Mouse (Mus musculus) kidney, embryonic 14.5 days (tissue): ENCODE data around the gene Rsph1. TPM values are rescaled to one million over a fixed set of nuclear protein-coding genes. Genes with fewer than 3 reads are reported as not detected.
"Not testable (repeated sequence)": the region's sequence is repeated elsewhere in the genome, so short reads cannot be mapped to it uniquely, and the experiment has no call there.

Experiments used
- ATAC-seq: fragments of 200-750 bp; cut with Nextera tagmentation; 2 replicates; pipeline ENCODE4 v1.8.0; 2017; ENCODE audit warnings: moderate number of reproducible peaks, mild to moderate bottlenecking, moderate TSS enrichment, moderate library complexity; ENCODE audit not compliant: low FRiP score, low TSS enrichment
- H3K27ac ChIP-seq: fragments of 300-500 bp; sonication (generic); 2 replicates; pipeline ENCODE4 v1.5.1; 2014; ENCODE audit warnings: low read depth, mild to moderate bottlenecking, low read length, moderate library complexity, mixed read lengths
- H3K27me3 ChIP-seq: fragments of 300-500 bp; sonication (generic); 2 replicates; pipeline ENCODE4 v1.6.1; 2014; ENCODE audit warnings: mild to moderate bottlenecking, low read length; ENCODE audit not compliant: control insufficient read depth, insufficient read depth
- H3K36me3 ChIP-seq: fragments of 300-500 bp; sonication (generic); 2 replicates; pipeline ENCODE4 v1.6.1; 2014; ENCODE audit warnings: low read length, mixed read lengths; ENCODE audit not compliant: control insufficient read depth, insufficient read depth
- H3K4me1 ChIP-seq: fragments of 300-500 bp; sonication (generic); 2 replicates; pipeline ENCODE4 v1.6.1; 2014; ENCODE audit warnings: low read length, mixed read lengths; ENCODE audit not compliant: control insufficient read depth, insufficient read depth
- H3K4me2 ChIP-seq: fragments of 300-500 bp; sonication (generic); replicated peaks from 2 replicates; pipeline ENCODE4 v1.6.1; 2014; ENCODE audit warnings: low read depth, mild to moderate bottlenecking, low read length
- H3K4me3 ChIP-seq: fragments of 300-500 bp; sonication (generic); 2 replicates; pipeline ENCODE4 v1.5.1; 2014; ENCODE audit warnings: mild to moderate bottlenecking, low read length
- H3K9ac ChIP-seq: fragments of 300-500 bp; sonication (generic); 2 replicates; pipeline ENCODE4 v1.6.1; 2014; ENCODE audit warnings: low read depth, mild to moderate bottlenecking, low read length, moderate library complexity
- H3K9me3 ChIP-seq: fragments of 300-500 bp; sonication (generic); 2 replicates; pipeline ENCODE4 v1.6.1; 2016; ENCODE audit warnings: low read length; ENCODE audit not compliant: control insufficient read depth
- WGBS: fragments of 180-500 bp; shearing (Covaris S2); extraction: QIAGEN DNeasy Blood & Tissue Kit; methylation state at CpG from one replicate; pipeline ENCODE4 v1.1.7; 2014; 5-methylcytosine and 5-hydroxymethylcytosine counted together
- polyA plus RNA-seq: library from polyadenylated mRNA; unstranded; fragments of >200 nt; fragmentation: Nextera tagmentation; extraction: Ambion mirVana; gene quantifications from 2 replicates; pipeline ENCODE4 v1.2.1, GENCODE M21; 2014

The Rsph1 gene
- polyA plus RNA-seq, 1 experiment from 2014 or later, result 1.6 TPM

DNA sequence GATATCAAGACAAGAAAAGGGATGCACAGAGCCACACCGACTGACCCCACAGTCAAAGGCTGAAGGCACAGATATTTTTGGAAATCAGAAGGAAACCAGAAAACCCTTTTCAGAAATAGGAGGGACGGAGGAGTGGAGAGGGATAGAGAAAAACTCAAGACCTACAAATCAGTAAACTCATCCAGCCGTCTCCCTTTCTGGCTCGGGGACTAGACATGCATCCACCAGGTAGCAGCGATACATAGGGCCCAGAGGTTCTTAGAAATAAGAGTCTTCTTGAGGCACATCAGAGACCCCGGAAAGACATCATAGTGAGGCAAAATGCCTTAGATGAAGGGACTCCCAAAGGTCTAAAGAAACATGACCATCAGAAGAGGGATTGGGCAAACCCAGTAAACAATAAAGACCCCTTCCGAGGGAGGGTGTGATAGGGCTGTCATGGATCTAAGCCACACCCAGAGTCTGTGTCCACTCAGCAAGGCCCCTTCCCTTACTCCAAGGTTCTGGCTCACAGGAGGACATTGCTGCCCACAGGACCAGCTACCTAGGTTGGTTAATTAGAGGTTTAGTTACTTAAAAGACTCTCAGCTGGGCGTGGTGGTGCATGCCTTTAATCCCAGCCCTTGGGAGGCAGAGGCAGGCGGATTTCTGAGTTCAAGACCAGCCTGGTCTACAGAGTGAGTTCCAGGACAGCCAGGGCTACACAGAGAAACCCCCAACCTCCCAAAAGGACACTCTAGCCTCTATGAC, 4.6 kb downstream of the Rsph1 start:
- Histone ChIP-seq H3K9ac (no peak overlapping the region), H3K9me3 (no peaks in the 10 kb centered on the region), H3K27ac (no peak overlapping the region), H3K36me3 (no peaks in the 10 kb centered on the region), H3K4me3 (no peak overlapping the region), H3K4me2 (no peak overlapping the region), H3K27me3 (no peaks in the 10 kb centered on the region), H3K4me1 (peaks cover 9% of the 10 kb centered on the region)
- ATAC-seq, result no peak
- WGBS, result 88% methylated on average over 9 of the region's 9 CpGs

DNA sequence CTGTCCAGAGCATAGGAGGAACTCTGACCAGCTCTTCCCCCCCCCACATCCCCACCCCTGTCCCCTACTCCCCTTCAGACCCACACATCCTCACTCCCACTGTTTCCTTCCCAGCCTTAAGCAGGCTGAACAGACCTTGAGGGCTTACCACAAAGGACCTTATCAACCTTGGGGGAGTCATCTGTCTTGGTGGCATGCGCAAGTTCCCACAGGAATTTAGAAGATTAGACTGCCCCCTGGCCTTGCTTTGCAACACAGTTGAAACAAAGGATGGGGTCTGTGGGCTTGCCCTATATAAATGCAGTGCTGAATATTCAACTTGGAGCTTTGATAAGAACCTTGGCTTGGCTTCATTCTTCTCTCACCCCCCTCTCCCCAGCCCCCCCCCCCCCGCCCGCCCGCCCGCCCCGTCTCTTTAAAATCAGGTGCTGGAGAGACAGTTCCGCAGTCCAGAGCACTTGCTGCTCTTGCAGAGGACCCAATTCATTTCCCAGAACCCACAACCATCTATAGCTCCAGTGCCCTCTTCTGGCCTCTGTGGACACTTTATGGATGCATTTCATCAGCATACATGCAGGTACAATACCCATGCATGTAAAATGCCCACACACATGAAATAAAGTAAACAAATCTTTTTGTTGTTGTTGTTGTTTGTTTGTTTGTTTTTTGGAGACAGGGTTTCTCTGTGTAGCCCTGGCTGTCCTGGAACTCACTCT, 5.9 kb downstream of the Rsph1 start:
- no peak overlapping the region for H3K27ac ChIP-seq
- WGBS, result 61% methylated on average over 6 of the region's 7 CpGs
- no peaks in the 10 kb centered on the region for H3K9me3 ChIP-seq
- H3K4me1 ChIP-seq, result no peaks in the 10 kb centered on the region; the same call in 1 of the 2 replicates
- no peak overlapping the region for H3K4me2 ChIP-seq
- no peak overlapping the region for H3K9ac ChIP-seq
- ATAC-seq, result no peak
- no peak overlapping the region for H3K4me3 ChIP-seq
- no peaks in the 10 kb centered on the region for H3K36me3 ChIP-seq
- H3K27me3 ChIP-seq, result no peaks in the 10 kb centered on the region

- H3K36me3 ChIP-seq, H3K4me1 ChIP-seq, H3K4me2 ChIP-seq, ATAC-seq, H3K9me3 ChIP-seq, H3K27me3 ChIP-seq, H3K27ac ChIP-seq, H3K9ac ChIP-seq, H3K4me3 ChIP-seq: not testable (repeated sequence)
- 75% methylated on average over 8 of the region's 8 CpGs for WGBS
Measured at GRCm38 (mm10) chr17:31270736-31271135, 6.4 kb downstream of the Rsph1 start.

GRCm38 (mm10) chr17:31270246-31270645, 6.9 kb downstream of the Rsph1 start:
- H3K27ac ChIP-seq, result no peak overlapping the region
- no peak overlapping the region for H3K9ac ChIP-seq
- H3K4me1 ChIP-seq, result no peaks in the 10 kb centered on the region
- ATAC-seq, result no peak
- no peak overlapping the region for H3K4me2 ChIP-seq
- WGBS, result 92% methylated on average over 4 of the region's 4 CpGs
- H3K27me3 ChIP-seq, result no peaks in the 10 kb centered on the region
- no peak overlapping the region for H3K4me3 ChIP-seq
- no peaks in the 10 kb centered on the region for H3K9me3 ChIP-seq
- no peaks in the 10 kb centered on the region for H3K36me3 ChIP-seq

DNA sequence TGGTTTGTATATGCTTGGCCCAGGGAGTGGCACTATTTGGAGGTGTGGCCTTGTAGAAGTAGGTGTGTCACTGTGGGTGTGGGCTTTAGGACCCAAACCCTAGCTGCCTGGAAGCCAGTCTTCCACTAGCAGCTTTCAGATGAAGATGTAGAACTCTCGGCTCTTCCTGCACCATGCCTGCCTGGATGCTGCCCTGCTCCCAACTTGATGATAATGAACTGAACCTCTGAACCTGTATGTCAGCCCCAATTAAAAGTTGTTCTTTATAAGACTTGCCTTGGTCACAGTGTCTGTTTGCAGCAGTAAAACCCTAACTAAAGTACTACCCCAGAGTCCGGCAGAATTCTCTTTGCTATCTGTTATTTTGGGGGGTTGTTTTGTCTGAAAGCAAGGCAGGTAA, 7.4 kb downstream of the Rsph1 start:
- Histone ChIP-seq H3K27ac (no peak overlapping the region), H3K4me1 (no peaks in the 10 kb centered on the region), H3K4me2 (no peak overlapping the region), H3K4me3 (no peak overlapping the region), H3K9me3 (no peaks in the 10 kb centered on the region), H3K9ac (no peak overlapping the region), H3K27me3 (no peaks in the 10 kb centered on the region), H3K36me3 (no peaks in the 10 kb centered on the region)
- 90% methylated on average over 2 of the region's 2 CpGs for WGBS
- no peak for ATAC-seq

GRCm38 (mm10) chr17:31268016-31268415, 9.2 kb downstream of the Rsph1 start:
- Histone ChIP-seq H3K9ac (no peak overlapping the region), H3K4me2 (no peak overlapping the region), H3K36me3 (no peaks in the 10 kb centered on the region), H3K4me1 (no peaks in the 10 kb centered on the region), H3K27me3 (no peaks in the 10 kb centered on the region), H3K4me3 (no peak overlapping the region), H3K9me3 (no peaks in the 10 kb centered on the region), H3K27ac (no peak overlapping the region)
- no peak for ATAC-seq
- 65% methylated on average over 1 of the region's 1 CpGs for WGBS

GRCm38 (mm10) chr17:31267603-31268002, 9.6 kb downstream of the Rsph1 start:
- Histone ChIP-seq H3K9me3 (no peaks in the 10 kb centered on the region), H3K9ac (no peak overlapping the region), H3K27me3 (no peaks in the 10 kb centered on the region), H3K27ac (no peak overlapping the region), H3K4me1 (no peaks in the 10 kb centered on the region), H3K4me2 (no peak overlapping the region), H3K4me3 (no peak overlapping the region), H3K36me3 (no peaks in the 10 kb centered on the region)
- 79% methylated on average over 6 of the region's 6 CpGs for WGBS
- no peak for ATAC-seq

DNA sequence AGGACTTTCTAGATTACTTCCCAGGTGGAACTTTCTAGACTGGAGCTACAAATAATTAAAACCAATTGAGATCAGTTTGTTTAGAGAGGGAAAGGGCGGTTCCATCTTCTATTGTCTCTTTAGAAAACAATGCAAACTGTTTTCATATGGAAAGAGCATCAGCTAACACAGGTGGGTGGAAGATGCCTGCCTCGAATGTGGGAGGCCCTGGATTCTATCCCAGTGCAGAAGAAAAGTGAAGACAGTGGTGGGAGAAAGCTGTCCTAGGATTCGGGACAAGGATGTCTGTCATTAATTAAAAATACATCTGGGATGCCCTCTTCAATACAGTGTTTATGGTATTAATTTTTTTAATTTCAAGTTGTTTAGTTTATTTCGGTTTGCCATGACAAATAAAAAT, 10.0 kb downstream of the Rsph1 start:
- ATAC-seq, result no peak
- Histone ChIP-seq H3K4me2 (no peak overlapping the region), H3K4me1 (no peaks in the 10 kb centered on the region), H3K36me3 (no peaks in the 10 kb centered on the region), H3K27ac (no peak overlapping the region), H3K9ac (no peak overlapping the region), H3K4me3 (no peak overlapping the region), H3K27me3 (no peaks in the 10 kb centered on the region), H3K9me3 (no peaks in the 10 kb centered on the region)
- WGBS, result 83% methylated on average over 4 of the region's 4 CpGs

- Histone ChIP-seq H3K4me1 (no peaks in the 10 kb centered on the region), H3K9me3 (no peaks in the 10 kb centered on the region), H3K27ac (no peak overlapping the region), H3K4me2 (no peak overlapping the region), H3K27me3 (no peaks in the 10 kb centered on the region), H3K9ac (no peak overlapping the region), H3K36me3 (no peaks in the 10 kb centered on the region), H3K4me3 (no peak overlapping the region)
- ATAC-seq, result no peak
- 70% methylated on average over 7 of the region's 7 CpGs for WGBS
Measured at GRCm38 (mm10) chr17:31266321-31266950, 10.7 kb downstream of the Rsph1 start.
